Mouse (Mus musculus): Measurements from ENCODE around the gene Mylk3. TPM values are rescaled to one million over a fixed set of nuclear protein-coding genes. Genes with fewer than 3 reads are reported as not detected.

The Mylk3 gene
- 131 and 248 TPM in 2 replicates for polyA plus RNA-seq (2016; fragmentation: Nextera tagmentation; extraction: Ambion mirVana)

GRCm38 (mm10) chr8:85386205-85386604 lies at the start of gene Mylk3:
Mylk3 (minus strand) TSS chr8:85386345.
- Histone ChIP-seq H3K4me3 (no peak within 1 kb of the TSS), H3K4me1 (peaks cover 33% of the 10 kb centered on the region), H3K27me3 (ENCODE audit: insufficient read depth, poor library complexity, severe bottlenecking) (no peaks in the 10 kb centered on the region), H3K27ac (no peak within 1 kb of the TSS), H3K9me3 (no peaks in the 10 kb centered on the region), H3K36me3 (no peaks in the 10 kb centered on the region)
- DNase-seq (ENCODE audit: low spot score), result no peak
- WGBS, result 74% methylated on average over 6 of the region's 6 CpGs

- H3K9me3 ChIP-seq, result no peaks in the 10 kb centered on the region
- DNase-seq (ENCODE audit: low spot score), result no peak
- WGBS, result 47% methylated on average over 5 of the region's 5 CpGs
- no peak overlapping the region for H3K27ac ChIP-seq
- H3K27me3 ChIP-seq (ENCODE audit: insufficient read depth, poor library complexity, severe bottlenecking), result no peaks in the 10 kb centered on the region
- H3K4me1 ChIP-seq, result peaks cover 14% of the 10 kb centered on the region; the same call in 1 of the 2 replicates
- no peak overlapping the region for H3K4me3 ChIP-seq
- no peaks in the 10 kb centered on the region for H3K36me3 ChIP-seq
These were observed 49.6 kb upstream of the Mylk3 start for GRCm38 (mm10) chr8:85435736-85436135.

- H3K27ac ChIP-seq, result no peak overlapping the region
- peaks cover 17% of the 10 kb centered on the region; the same call in 1 of the 2 replicates for H3K4me1 ChIP-seq
- no peak for DNase-seq (ENCODE audit: low spot score)
- no peak overlapping the region for H3K4me3 ChIP-seq
- H3K9me3 ChIP-seq, result no peaks in the 10 kb centered on the region
- no peaks in the 10 kb centered on the region for H3K36me3 ChIP-seq
- H3K27me3 ChIP-seq (ENCODE audit: insufficient read depth, poor library complexity, severe bottlenecking), result no peaks in the 10 kb centered on the region
- WGBS, result 72% methylated on average over 12 of the region's 12 CpGs
These were observed 48.7 kb upstream of the Mylk3 start for GRCm38 (mm10) chr8:85434817-85435216.

DNA sequence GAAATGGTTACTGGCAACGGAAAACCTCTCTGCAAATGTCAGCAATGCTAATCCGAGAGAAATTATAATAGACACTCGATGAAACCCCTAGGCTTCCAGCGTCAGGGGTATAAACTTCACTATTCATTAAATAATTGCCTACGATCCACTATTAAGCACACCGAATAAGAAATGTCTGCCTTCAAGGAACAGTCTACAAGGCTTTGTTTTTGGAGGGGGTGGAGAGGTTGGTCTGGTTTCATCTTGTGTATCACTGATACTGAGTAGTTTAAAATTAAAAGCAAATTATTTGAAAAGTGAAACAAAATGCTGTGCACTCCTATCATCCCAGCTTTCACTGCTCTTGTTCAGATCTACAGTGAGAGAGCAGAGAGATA lies 46.9 kb upstream of the Mylk3 start:
- WGBS, result 5% methylated on average over 6 of the region's 6 CpGs
- H3K4me1 ChIP-seq, result peaks cover 30% of the 10 kb centered on the region
- H3K4me3 ChIP-seq, result peak overlapping the region; percentile 92
- no peaks in the 10 kb centered on the region for H3K9me3 ChIP-seq
- H3K27me3 ChIP-seq (ENCODE audit: insufficient read depth, poor library complexity, severe bottlenecking), result no peaks in the 10 kb centered on the region
- no peak for DNase-seq (ENCODE audit: low spot score)
- H3K36me3 ChIP-seq, result no peaks in the 10 kb centered on the region
- H3K27ac ChIP-seq, result peak overlapping the region; percentile 98

DNA sequence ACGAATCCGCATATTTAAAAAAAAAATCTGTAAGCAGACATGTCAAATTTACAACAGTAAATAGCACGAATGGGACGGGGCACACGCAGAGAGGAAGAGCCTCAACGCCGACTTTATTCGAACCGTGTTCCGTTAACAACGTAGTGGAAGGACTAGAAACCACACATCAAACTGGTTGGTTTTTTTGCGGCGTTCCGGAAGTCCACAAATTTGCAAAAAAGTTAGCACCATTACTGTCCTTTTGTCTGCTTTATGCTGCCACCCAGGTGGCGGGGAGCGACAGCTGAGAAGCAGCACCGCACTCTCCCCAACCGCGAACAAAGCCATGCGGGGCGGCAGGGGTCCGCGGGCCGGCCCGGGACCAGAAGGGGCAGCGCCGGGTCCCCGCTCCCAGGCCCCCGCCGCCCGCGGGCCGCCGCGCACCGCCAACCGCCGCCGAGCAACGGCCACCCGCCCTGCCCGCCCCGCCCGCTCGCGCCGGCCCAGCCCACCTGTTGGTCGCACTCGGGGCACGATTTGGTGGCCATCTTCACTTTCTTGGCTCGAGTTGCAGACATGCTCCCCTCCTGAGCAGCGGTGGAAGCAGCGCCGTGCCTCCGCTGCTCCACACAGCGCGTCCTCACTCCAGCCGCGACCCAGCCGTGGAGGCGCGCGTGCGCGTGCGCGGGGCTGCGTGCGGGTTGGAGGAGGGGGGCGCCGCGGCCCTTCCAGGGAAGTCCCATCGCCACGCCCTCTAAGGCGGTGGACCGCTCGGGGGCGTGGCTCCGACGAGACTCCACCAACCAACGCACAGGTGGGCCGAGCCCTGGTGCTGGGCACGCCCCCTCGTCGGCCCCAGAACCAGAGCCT lies 46.2 kb upstream of the Mylk3 start, which contains the start of gene 4921524J17Rik:
4921524J17Rik (minus strand) TSS at position 666 of the 849 bp plus-strand sequence.
- Histone ChIP-seq H3K4me1 (peaks cover 36% of the 10 kb centered on the region), H3K4me3 (peak within 1 kb of the TSS; percentile 92), H3K27ac (peak within 1 kb of the TSS; percentile 98), H3K9me3 (no peaks in the 10 kb centered on the region), H3K27me3 (ENCODE audit: insufficient read depth, poor library complexity, severe bottlenecking) (no peaks in the 10 kb centered on the region), H3K36me3 (no peaks in the 10 kb centered on the region)
- under 1% methylated on average over 77 of the region's 85 CpGs for WGBS
- peak; percentile 98 for DNase-seq (ENCODE audit: low spot score)

DNA sequence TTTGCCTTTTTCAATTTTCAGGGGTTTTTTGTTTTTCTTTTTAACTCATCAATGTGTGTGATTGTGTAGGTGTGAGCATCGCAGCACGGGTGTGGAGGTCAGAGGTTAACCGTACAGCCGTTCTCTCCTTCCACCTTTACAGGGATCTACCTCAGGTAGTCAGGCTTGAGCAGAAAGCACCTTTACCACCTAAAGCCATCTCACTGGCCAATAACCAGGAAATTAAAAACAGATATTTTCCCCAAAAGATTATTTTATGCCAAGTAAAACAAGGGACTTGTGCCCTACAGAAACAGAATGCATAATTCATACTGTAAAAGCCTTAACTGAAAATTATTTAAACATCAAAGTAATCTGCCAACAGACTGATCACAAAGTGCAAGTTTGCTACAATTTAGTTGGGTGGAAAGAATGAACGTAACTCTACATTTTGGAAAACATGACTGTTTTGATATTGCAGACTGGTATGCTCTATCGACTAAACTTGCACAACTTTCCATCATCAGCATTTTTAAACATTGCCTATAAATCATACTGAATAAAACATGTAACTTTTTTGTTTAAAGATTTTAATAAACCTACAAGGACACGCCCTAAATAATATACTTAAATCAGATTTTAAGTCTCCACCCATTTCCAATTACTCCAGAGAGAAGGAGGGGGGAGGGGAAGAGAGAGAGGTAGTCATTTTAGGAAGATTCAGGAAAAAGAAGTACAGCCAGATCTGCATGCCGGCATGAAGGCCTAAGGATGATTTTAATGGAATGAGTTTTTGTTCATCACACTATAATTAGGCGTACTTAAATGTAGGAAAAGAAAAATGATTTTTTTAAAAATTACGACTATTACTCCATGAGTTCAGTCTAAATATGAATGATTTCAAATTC lies 45.4 kb upstream of the Mylk3 start:
- whole genome bisulfite sequencing, result 8% methylated on average over 10 of the region's 10 CpGs
- Histone ChIP-seq H3K27me3 (ENCODE audit: insufficient read depth, poor library complexity, severe bottlenecking) (no peaks in the 10 kb centered on the region), H3K36me3 (no peaks in the 10 kb centered on the region), H3K9me3 (no peaks in the 10 kb centered on the region), H3K4me3 (peak overlapping the region; percentile 92), H3K27ac (peak overlapping the region; percentile 98), H3K4me1 (peaks cover 44% of the 10 kb centered on the region)
- DNase-seq (ENCODE audit: low spot score), result no peak

- Histone ChIP-seq H3K27me3 (ENCODE audit: insufficient read depth, poor library complexity, severe bottlenecking) (no peaks in the 10 kb centered on the region), H3K9me3 (no peaks in the 10 kb centered on the region), H3K4me3 (peak overlapping the region; percentile 92), H3K36me3 (no peaks in the 10 kb centered on the region), H3K27ac (peak overlapping the region; percentile 82), H3K4me1 (peaks cover 50% of the 10 kb centered on the region)
- DNase-seq (ENCODE audit: low spot score), result no peak
- WGBS, result 14% methylated on average over 3 of the region's 3 CpGs
These were observed 44.7 kb upstream of the Mylk3 start for GRCm38 (mm10) chr8:85430801-85431200.

DNA sequence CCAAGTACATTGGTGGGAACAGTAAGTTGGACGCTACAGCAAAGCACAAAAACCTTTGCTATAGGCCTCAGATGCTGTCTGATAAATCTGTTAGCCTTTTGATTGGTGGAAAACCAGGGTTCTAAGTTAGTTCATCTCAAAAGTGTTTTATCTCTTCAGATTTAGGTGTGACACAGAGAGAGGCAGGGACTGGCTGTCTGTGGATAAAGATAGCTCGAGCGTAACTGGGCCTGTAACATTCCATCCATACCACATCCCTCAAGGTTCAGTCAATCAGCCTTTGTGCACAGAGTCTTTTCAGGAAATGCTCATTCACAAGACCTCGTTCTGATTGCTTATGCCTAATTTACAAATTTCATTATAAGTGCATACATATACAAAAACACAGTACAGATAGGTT lies 43.1 kb upstream of the Mylk3 start:
- H3K4me1 ChIP-seq, result peaks cover 54% of the 10 kb centered on the region
- H3K36me3 ChIP-seq, result no peaks in the 10 kb centered on the region
- no peaks in the 10 kb centered on the region for H3K27me3 ChIP-seq (ENCODE audit: insufficient read depth, poor library complexity, severe bottlenecking)
- H3K27ac ChIP-seq, result peak overlapping the region; percentile 83
- WGBS, result 5% methylated on average over 4 of the region's 4 CpGs
- H3K4me3 ChIP-seq, result peak overlapping the region; percentile 38
- no peak for DNase-seq (ENCODE audit: low spot score)
- no peaks in the 10 kb centered on the region for H3K9me3 ChIP-seq

DNA sequence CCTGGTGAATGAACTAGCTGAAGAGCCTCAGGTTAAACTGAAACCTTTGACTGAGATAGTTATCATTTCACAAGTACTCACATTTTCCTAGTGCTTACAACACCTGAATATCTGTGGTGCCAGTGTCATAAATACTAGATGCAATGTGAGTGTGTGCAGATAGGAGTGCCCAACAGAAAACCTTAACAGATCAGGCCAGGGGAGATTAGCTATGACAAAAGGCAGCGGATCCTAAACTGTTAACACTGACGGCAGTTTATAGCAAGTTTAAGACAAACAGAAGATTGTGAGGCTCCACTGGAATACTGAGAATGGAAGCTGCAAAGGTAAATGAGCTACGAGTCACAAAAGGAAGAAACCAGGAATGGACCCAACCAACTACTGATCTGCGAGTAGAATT lies 40.9 kb upstream of the Mylk3 start:
- Histone ChIP-seq H3K4me1 (peaks cover 55% of the 10 kb centered on the region), H3K36me3 (peaks cover 8% of the 10 kb centered on the region; the same call in 1 of the 2 replicates), H3K27me3 (ENCODE audit: insufficient read depth, poor library complexity, severe bottlenecking) (no peaks in the 10 kb centered on the region), H3K4me3 (no peak overlapping the region), H3K27ac (peak overlapping the region; percentile 72), H3K9me3 (no peaks in the 10 kb centered on the region)
- no peak for DNase-seq (ENCODE audit: low spot score)
- 49% methylated on average over 4 of the region's 4 CpGs for WGBS

GRCm38 (mm10) chr8:85421329-85421728 lies 35.2 kb upstream of the Mylk3 start:
- no peak for DNase-seq (ENCODE audit: low spot score)
- Histone ChIP-seq H3K27ac (no peak overlapping the region), H3K27me3 (ENCODE audit: insufficient read depth, poor library complexity, severe bottlenecking) (no peaks in the 10 kb centered on the region), H3K4me1 (peaks cover 31% of the 10 kb centered on the region), H3K9me3 (no peaks in the 10 kb centered on the region), H3K4me3 (no peak overlapping the region), H3K36me3 (peaks cover 37% of the 10 kb centered on the region)
- 90% methylated on average over 1 of the region's 1 CpGs for WGBS

GRCm38 (mm10) chr8:85408526-85408925 lies 22.4 kb upstream of the Mylk3 start:
- no peak overlapping the region for H3K4me3 ChIP-seq
- H3K4me1 ChIP-seq, result peaks cover 16% of the 10 kb centered on the region
- no peaks in the 10 kb centered on the region for H3K9me3 ChIP-seq
- H3K27me3 ChIP-seq (ENCODE audit: insufficient read depth, poor library complexity, severe bottlenecking), result no peaks in the 10 kb centered on the region
- H3K27ac ChIP-seq, result no peak overlapping the region
- peaks cover 22% of the 10 kb centered on the region for H3K36me3 ChIP-seq
- 73% methylated on average over 3 of the region's 3 CpGs for WGBS
- DNase-seq (ENCODE audit: low spot score), result no peak

GRCm38 (mm10) chr8:85408053-85408505 lies 21.9 kb upstream of the Mylk3 start:
- Histone ChIP-seq H3K9me3 (no peaks in the 10 kb centered on the region), H3K27ac (no peak overlapping the region), H3K4me3 (no peak overlapping the region), H3K27me3 (ENCODE audit: insufficient read depth, poor library complexity, severe bottlenecking) (no peaks in the 10 kb centered on the region), H3K4me1 (peaks cover 16% of the 10 kb centered on the region), H3K36me3 (peaks cover 22% of the 10 kb centered on the region)
- 59% methylated on average over 7 of the region's 7 CpGs for WGBS
- peak; percentile 74 for DNase-seq (ENCODE audit: low spot score)

Measured in heart, embryonic 10.5 days (tissue).